Mouse (Mus musculus) hematopoietic multipotent progenitor cell, adult 10-12 weeks (in vitro differentiated cells): Measurements from ENCODE around the gene Pmp22. TPM values are rescaled to one million over a fixed set of nuclear protein-coding genes. Genes with fewer than 3 reads are reported as not detected.

Experiments used
- polyA plus RNA-seq: library from polyadenylated mRNA; stranded (reverse); fragments of >175 nt; gene quantifications from 2 replicates; pipeline ENCODE4 v1.2.3, GENCODE M21; 2012; ENCODE audit warnings: low replicate concordance

Gene Pmp22
- 1.0 and 1.3 TPM in 2 replicates for polyA plus RNA-seq

DNA sequence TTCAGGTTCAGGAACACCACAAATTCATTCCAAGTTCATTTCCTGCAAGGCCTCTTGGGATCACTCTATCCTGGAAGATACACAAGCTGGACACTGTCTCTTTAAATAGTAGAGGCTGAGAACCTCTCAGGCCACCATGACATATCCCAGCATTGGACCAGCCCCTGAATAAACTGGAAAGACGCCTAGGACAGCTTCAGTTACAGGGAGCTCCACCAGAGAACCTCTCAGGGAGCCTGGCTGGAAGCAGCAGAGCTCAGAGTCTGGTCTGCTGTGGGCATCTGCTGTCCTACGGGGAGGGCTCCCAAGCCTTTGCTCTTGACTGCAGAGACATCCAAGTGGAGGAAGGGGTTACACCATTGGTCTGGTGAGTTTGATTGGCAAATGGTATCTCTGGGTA is at the start of gene Pmp22:
Gene Pmp22 (plus strand): TSS at position 199 of the 400 bp plus-strand sequence.

Other genes starting within 250 kb of the Pmp22 start
- gene Tvp23b, start 249.5 kb upstream of the Pmp22 start, polyA plus RNA-seq = 1.8 and 3.7 TPM in 2 replicates
- not detected in 2 replicates for gene Cdrt4, start 177.8 kb upstream of the Pmp22 start, polyA plus RNA-seq
- gene Tekt3, start 67.3 kb upstream of the Pmp22 start, polyA plus RNA-seq = not detected in 2 replicates